Mouse (Mus musculus) heart, embryonic 12.5 days (tissue): ENCODE measurements around the gene Mcl1. TPM values are rescaled to one million over a fixed set of nuclear protein-coding genes. Genes with fewer than 3 reads are reported as not detected.

ENCODE experiments used
- ATAC-seq: fragments of 200-750 bp; cut with Nextera tagmentation; 2 replicates; pipeline ENCODE4 v1.8.0; 2017; ENCODE audit warnings: moderate TSS enrichment, moderate library complexity; ENCODE audit not compliant: insufficient number of reproducible peaks, low FRiP score
- H3K27ac ChIP-seq: fragments of 300-500 bp; sonication (generic); 2 replicates; pipeline ENCODE4 v1.5.1; 2016; ENCODE audit warnings: mild to moderate bottlenecking, moderate library complexity; ENCODE audit not compliant: poor library complexity, severe bottlenecking
- H3K27me3 ChIP-seq: fragments of 300-500 bp; sonication (generic); replicated peaks from 2 replicates; pipeline ENCODE4 v1.6.1; 2016; ENCODE audit warnings: mild to moderate bottlenecking, moderate library complexity
- H3K36me3 ChIP-seq: fragments of 300-500 bp; sonication (generic); 2 replicates; pipeline ENCODE4 v1.6.1; 2016; ENCODE audit warnings: mild to moderate bottlenecking, moderate library complexity
- H3K4me1 ChIP-seq: fragments of 300-500 bp; sonication (generic); replicated peaks from 2 replicates; pipeline ENCODE4 v1.6.1; 2016; ENCODE audit warnings: mild to moderate bottlenecking
- H3K4me2 ChIP-seq: fragments of 300-500 bp; sonication (generic); 2 replicates; pipeline ENCODE4 v1.6.1; 2016; ENCODE audit warnings: mild to moderate bottlenecking, moderate library complexity
- H3K4me3 ChIP-seq: fragments of 300-500 bp; sonication (generic); 2 replicates; pipeline ENCODE4 v1.5.1; 2016; ENCODE audit warnings: mild to moderate bottlenecking
- H3K9ac ChIP-seq: fragments of 300-500 bp; sonication (generic); 2 replicates; pipeline ENCODE4 v1.6.1; 2016; ENCODE audit warnings: mild to moderate bottlenecking, moderate library complexity
- H3K9me3 ChIP-seq: fragments of 300-500 bp; sonication (generic); replicated peaks from 2 replicates; pipeline ENCODE4 v1.6.1; 2016; ENCODE audit warnings: mild to moderate bottlenecking, moderate library complexity
- WGBS: fragments of 180-500 bp; shearing (Covaris S2); methylation state at CpG from one replicate; pipeline ENCODE4 v1.1.7; 2016; 5-methylcytosine and 5-hydroxymethylcytosine counted together
- polyA plus RNA-seq: library from polyadenylated mRNA; unstranded; fragments of >200 nt; fragmentation: Nextera tagmentation; extraction: Ambion mirVana; gene quantifications from 2 replicates; pipeline ENCODE4 v1.2.1, GENCODE M21; 2016

Gene Mcl1
- polyA plus RNA-seq, 1 experiment from 2014 or later: 66.9 TPM

DNA sequence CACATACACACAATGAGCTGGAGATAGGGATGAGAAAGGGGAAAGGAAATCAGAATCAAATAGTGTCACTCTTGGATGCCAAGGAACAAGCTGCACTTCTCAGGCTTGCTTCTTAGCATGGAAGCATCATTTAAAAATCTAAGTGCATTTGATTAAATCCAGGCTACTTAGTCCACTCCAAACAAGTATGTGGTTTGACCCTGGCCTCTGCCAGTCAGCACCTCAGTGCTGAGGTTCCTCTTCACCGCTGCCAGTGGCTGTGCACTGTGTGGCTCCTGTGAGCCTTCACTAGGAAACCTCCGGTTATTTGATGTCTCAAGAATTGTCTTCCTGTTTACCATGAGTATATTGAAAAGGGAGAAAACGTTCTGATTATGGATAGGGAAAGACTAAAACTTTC is 27.7 kb upstream of the Mcl1 start:
- Histone ChIP-seq H3K9ac (no peak overlapping the region), H3K27ac (no peak overlapping the region), H3K27me3 (no peaks in the 10 kb centered on the region), H3K4me2 (no peak overlapping the region), H3K4me1 (peaks cover 10% of the 10 kb centered on the region), H3K36me3 (peaks cover 80% of the 10 kb centered on the region), H3K9me3 (no peaks in the 10 kb centered on the region), H3K4me3 (no peak overlapping the region)
- ATAC-seq: no peak
- WGBS: 75% methylated on average over 3 of the region's 3 CpGs

GRCm38 (mm10) chr3:95631304-95631703 is 27.3 kb upstream of the Mcl1 start:
- no peak overlapping the region for H3K4me3 ChIP-seq
- H3K4me2 ChIP-seq: no peak overlapping the region
- no peaks in the 10 kb centered on the region for H3K27me3 ChIP-seq
- H3K27ac ChIP-seq: no peak overlapping the region
- no peak for ATAC-seq
- 75% methylated on average over 6 of the region's 6 CpGs for whole genome bisulfite sequencing
- peaks cover 8% of the 10 kb centered on the region for H3K4me1 ChIP-seq
- no peak overlapping the region for H3K9ac ChIP-seq
- no peaks in the 10 kb centered on the region for H3K9me3 ChIP-seq
- peaks cover 83% of the 10 kb centered on the region for H3K36me3 ChIP-seq

DNA sequence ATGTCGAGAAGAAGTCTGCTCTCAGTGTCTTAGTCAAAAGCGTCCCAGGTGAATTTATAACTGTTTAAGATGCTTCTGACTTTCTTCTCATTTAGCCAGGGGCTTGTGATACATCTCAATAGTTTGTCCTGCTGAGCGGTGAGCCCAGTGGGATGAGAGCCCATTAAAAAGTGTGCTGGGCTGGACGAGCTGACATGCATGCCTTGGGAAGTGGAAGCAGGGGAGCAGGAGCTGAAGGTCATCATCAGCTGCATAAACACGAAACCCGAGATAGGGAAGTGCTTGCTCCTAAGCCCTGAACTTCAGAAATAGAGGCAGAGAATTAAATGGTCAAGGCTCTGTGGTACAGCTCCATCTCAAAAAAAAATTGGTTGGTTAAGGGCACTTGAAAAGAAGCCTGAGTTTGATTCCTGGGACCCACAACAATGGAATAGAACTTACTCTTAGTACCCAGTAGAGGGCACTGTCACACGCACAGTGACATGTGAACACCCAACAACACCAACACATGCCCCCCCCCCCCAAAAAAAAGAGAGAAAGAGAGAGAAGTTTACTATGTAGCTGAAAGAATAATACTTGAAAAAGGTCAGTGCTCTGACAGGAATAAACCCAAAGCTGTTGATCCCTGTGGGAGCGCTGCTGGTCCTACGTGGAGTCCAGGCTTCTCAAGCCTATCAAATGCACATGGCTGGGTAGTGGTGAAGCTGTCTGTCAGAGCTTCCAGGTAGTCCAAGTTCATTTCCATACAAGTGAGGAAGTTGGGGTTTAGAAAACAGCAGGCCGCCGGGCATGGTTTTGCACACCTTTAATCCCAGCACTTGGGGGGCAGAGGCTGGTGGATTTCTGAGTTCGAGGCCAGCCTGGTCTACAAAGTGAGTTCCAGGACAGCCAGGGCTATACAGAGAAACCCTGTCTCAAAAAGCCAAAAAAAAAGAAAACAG is 25.7 kb upstream of the Mcl1 start:
- Histone ChIP-seq H3K27me3 (no peaks in the 10 kb centered on the region), H3K36me3 (peaks cover 82% of the 10 kb centered on the region), H3K9me3 (no peaks in the 10 kb centered on the region), H3K9ac (0 out of 2 replicates have a peak overlapping the region, but pooled peaks have one; percentile 4), H3K4me3 (no peak overlapping the region), H3K4me1 (0 out of 2 replicates have a peak, but pooled peaks cover 7% of the 10 kb centered on the region), H3K4me2 (no peak overlapping the region), H3K27ac (peak overlapping the region; percentile 10; the same call in 1 of the 2 replicates)
- no peak for ATAC-seq
- WGBS: 65% methylated on average over 12 of the region's 12 CpGs

DNA sequence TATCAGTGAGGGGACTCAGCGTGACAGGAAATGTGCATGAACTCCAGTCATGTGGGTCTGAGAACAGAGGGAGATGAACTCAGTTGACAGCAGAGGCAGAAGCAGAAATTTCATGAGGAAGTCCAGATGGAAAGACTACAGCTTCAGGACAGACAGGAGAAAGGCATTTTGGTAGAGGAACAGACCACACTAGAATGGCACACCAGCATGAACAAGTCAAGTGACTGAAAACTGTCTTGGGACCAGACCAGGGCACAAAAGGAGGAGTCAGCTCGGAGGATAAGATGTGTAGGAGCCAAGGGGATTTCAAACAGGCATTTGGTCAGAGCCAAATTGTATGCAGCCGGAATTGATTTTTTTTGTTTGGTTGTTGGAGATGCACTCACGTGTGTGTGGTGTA is 23.0 kb upstream of the Mcl1 start:
- H3K27me3 ChIP-seq: no peaks in the 10 kb centered on the region

DNA sequence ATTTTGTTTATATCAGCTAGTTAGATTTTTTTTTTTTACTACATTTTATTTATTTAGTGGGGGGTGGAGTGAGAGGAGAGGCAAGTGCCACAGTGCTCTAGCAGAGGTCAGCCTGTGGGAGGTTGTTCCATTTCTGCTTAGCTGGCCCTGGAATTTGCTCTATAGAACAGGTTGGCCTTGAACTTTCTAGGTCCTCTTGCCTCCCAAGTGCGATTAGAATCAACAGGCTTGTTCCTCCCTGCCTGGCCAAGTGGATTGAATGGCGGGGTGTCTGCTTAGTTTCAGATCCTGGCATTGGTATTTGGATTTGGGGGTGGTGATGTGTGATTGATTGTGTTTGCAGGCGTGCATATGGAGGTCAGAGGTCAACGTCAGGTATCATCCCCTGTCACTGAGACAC is 22.5 kb upstream of the Mcl1 start:
- no peak for ATAC-seq
- no peaks in the 10 kb centered on the region for H3K9me3 ChIP-seq
- H3K27ac ChIP-seq: no peak overlapping the region
- no peak overlapping the region for H3K9ac ChIP-seq
- H3K4me1 ChIP-seq: 0 out of 2 replicates have a peak, but pooled peaks cover 7% of the 10 kb centered on the region
- H3K4me2 ChIP-seq: no peak overlapping the region
- H3K27me3 ChIP-seq: no peaks in the 10 kb centered on the region
- H3K36me3 ChIP-seq: peaks cover 78% of the 10 kb centered on the region
- no peak overlapping the region for H3K4me3 ChIP-seq
- 60% methylated on average over 4 of the region's 4 CpGs for WGBS

More for the DNA sequence above, 23.0 kb upstream of the Mcl1 start:
- H3K4me3 ChIP-seq: no peak overlapping the region
- no peak overlapping the region for H3K4me2 ChIP-seq
- no peaks in the 10 kb centered on the region for H3K9me3 ChIP-seq
- H3K36me3 ChIP-seq: peaks cover 78% of the 10 kb centered on the region
- no peak overlapping the region for H3K9ac ChIP-seq
- WGBS: 66% methylated on average over 4 of the region's 4 CpGs
- no peak overlapping the region for H3K27ac ChIP-seq
- 0 out of 2 replicates have a peak, but pooled peaks cover 7% of the 10 kb centered on the region for H3K4me1 ChIP-seq
- ATAC-seq: no peak

DNA sequence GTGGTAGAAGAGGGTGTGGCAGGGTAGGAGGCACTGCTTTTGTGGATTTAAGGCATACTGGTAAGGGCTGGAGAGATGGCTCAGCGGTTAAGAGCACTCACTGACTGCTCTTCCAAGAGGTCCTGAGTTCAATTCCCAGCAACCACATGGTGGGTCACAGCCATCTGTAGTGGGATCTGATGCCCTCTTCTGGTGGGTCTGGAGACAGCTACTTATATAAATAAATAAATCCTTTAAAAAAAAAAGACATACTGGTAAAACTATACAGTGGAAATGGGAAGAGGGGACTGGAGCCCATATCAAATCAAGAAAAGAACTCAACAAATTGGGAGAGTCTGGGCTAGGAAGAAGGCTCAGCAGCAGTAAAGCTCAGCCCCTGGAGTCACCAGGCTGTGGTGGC is 18.9 kb upstream of the Mcl1 start:
- H3K4me3 ChIP-seq: no peak overlapping the region
- H3K27ac ChIP-seq: no peak overlapping the region
- H3K27me3 ChIP-seq: no peaks in the 10 kb centered on the region
- no peaks in the 10 kb centered on the region for H3K9me3 ChIP-seq
- H3K4me2 ChIP-seq: no peak overlapping the region
- peaks cover 57% of the 10 kb centered on the region for H3K36me3 ChIP-seq
- 0 out of 2 replicates have a peak, but pooled peaks cover 4% of the 10 kb centered on the region for H3K4me1 ChIP-seq
- ATAC-seq: no peak
- H3K9ac ChIP-seq: no peak overlapping the region
- WGBS: 90% methylated on average over 1 of the region's 1 CpGs

- 74% methylated on average over 7 of the region's 7 CpGs for WGBS
- H3K9me3 ChIP-seq: no peaks in the 10 kb centered on the region
- no peak for ATAC-seq
Observed at GRCm38 (mm10) chr3:95643097-95643496, 15.5 kb upstream of the Mcl1 start.

GRCm38 (mm10) chr3:95645313-95646235 is 13.0 kb upstream of the Mcl1 start:
- 54% methylated on average over 10 of the region's 10 CpGs for WGBS
- Histone ChIP-seq H3K36me3 (peaks cover 7% of the 10 kb centered on the region; the same call in 1 of the 2 replicates), H3K9me3 (no peaks in the 10 kb centered on the region), H3K27ac (peak overlapping the region; percentile 52; the same call in 1 of the 2 replicates), H3K27me3 (no peaks in the 10 kb centered on the region), H3K4me3 (no peak overlapping the region), H3K4me1 (peaks cover 13% of the 10 kb centered on the region), H3K4me2 (no peak overlapping the region), H3K9ac (no peak overlapping the region)
- peak; percentile 51; the same call in 1 of the 2 replicates for ATAC-seq

More at GRCm38 (mm10) chr3:95643097-95643496, 15.5 kb upstream of the Mcl1 start:
- no peak overlapping the region for H3K9ac ChIP-seq
- H3K4me1 ChIP-seq: peaks cover 6% of the 10 kb centered on the region; the same call in 1 of the 2 replicates
- H3K4me2 ChIP-seq: no peak overlapping the region
- no peaks in the 10 kb centered on the region for H3K27me3 ChIP-seq
- H3K4me3 ChIP-seq: no peak overlapping the region
- H3K36me3 ChIP-seq: peaks cover 27% of the 10 kb centered on the region
- H3K27ac ChIP-seq: no peak overlapping the region

- H3K9ac ChIP-seq: no peak overlapping the region
- 88% methylated on average over 5 of the region's 5 CpGs for WGBS
Observed at GRCm38 (mm10) chr3:95648016-95648415, 10.6 kb upstream of the Mcl1 start.

DNA sequence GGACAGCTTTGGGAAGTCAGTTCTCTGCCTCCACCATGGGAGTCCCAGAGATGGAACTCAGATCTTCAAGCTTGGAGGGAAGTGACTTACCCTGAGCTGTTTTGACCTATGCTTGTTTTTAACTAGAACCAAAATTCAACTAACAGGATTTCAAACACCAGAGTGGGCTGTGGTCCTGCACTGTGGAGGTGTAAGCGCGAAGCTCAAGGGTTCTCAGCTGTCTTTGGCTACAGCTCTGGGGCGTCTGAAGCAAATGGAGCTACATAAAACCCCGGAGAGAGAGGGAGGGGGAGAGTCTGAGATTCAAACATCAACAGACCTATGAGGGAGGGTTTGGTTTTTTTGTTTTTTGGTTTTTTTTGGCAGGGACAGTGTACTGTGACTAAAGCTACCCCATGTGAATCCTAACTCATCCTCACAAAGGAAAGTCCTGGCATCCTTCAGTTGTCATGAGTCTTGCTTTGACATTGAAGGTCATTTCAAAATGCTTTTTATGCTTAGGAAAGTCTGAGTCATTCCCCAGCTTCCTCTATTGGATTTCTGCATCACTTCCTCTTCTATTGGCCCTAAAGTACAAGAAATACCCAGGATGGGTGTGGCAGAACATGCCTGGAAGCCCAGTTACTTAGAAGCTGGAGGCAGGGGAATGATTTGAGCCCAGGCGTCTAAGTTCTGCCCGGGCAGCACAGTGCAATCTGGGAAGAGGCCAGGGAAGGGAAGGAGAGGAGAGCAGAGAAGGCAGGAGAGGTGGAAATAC is 8.1 kb upstream of the Mcl1 start:
- H3K9ac ChIP-seq: no peak overlapping the region
- no peaks in the 10 kb centered on the region for H3K27me3 ChIP-seq
- no peaks in the 10 kb centered on the region for H3K36me3 ChIP-seq
- no peak overlapping the region for H3K4me2 ChIP-seq
- H3K4me3 ChIP-seq: no peak overlapping the region
- H3K9me3 ChIP-seq: no peaks in the 10 kb centered on the region
- peaks cover 39% of the 10 kb centered on the region for H3K4me1 ChIP-seq
- ATAC-seq: peak; percentile 22; the same call in 1 of the 2 replicates
- peak overlapping the region; percentile 87 for H3K27ac ChIP-seq
- 43% methylated on average over 6 of the region's 6 CpGs for whole genome bisulfite sequencing

More at GRCm38 (mm10) chr3:95648016-95648415, 10.6 kb upstream of the Mcl1 start:
- H3K27ac ChIP-seq: no peak overlapping the region
- H3K9me3 ChIP-seq: no peaks in the 10 kb centered on the region
- peaks cover 32% of the 10 kb centered on the region for H3K4me1 ChIP-seq
- no peak overlapping the region for H3K4me3 ChIP-seq
- no peaks in the 10 kb centered on the region for H3K27me3 ChIP-seq
- no peak for ATAC-seq
- H3K4me2 ChIP-seq: no peak overlapping the region
- H3K36me3 ChIP-seq: no peaks in the 10 kb centered on the region
